Mouse (Mus musculus): ENCODE results near the gene Ptprn2.
A peak's percentile ranks its signal among the peaks of the same experiment; 100 is the strongest.
"Not testable (repeated sequence)": the region's sequence is repeated elsewhere in the genome, so short reads cannot be mapped to it uniquely, and the experiment has no call there.

Gene Ptprn2

GRCm38 (mm10) chr12:116485591-116486403 is at the start of gene Ptprn2:
TSS of gene Ptprn2 (plus strand) at chr12:116485720.
- peak; percentile 81 for DNase-seq

- DNase-seq = no peak
Observed at GRCm38 (mm10) chr12:116436125-116436524, 49.4 kb upstream of the Ptprn2 start.

- no peak for DNase-seq
Observed at GRCm38 (mm10) chr12:116438591-116438990, 46.9 kb upstream of the Ptprn2 start.

- DNase-seq = no peak
Observed at GRCm38 (mm10) chr12:116442184-116442583, 43.3 kb upstream of the Ptprn2 start.

GRCm38 (mm10) chr12:116449536-116449935 is 36.0 kb upstream of the Ptprn2 start:
- DNase-seq = no peak

- no peak for DNase-seq
Observed at GRCm38 (mm10) chr12:116460379-116461065, 25.0 kb upstream of the Ptprn2 start.

GRCm38 (mm10) chr12:116467030-116467429 is 18.5 kb upstream of the Ptprn2 start:
- DNase-seq = no peak

GRCm38 (mm10) chr12:116468348-116468747 is 17.2 kb upstream of the Ptprn2 start:
- no peak for DNase-seq

GRCm38 (mm10) chr12:116469096-116469495 is 16.4 kb upstream of the Ptprn2 start:
- DNase-seq = no peak

- no peak for DNase-seq
Observed at GRCm38 (mm10) chr12:116473264-116473663, 12.3 kb upstream of the Ptprn2 start.

GRCm38 (mm10) chr12:116473761-116474160 is 11.8 kb upstream of the Ptprn2 start:
- no peak for DNase-seq

GRCm38 (mm10) chr12:116474676-116475075 is 10.8 kb upstream of the Ptprn2 start:
- no peak for DNase-seq

GRCm38 (mm10) chr12:116478771-116479170 is 6.7 kb upstream of the Ptprn2 start:
- no peak for DNase-seq

- no peak for DNase-seq
Observed at GRCm38 (mm10) chr12:116481921-116482320, 3.6 kb upstream of the Ptprn2 start.

- DNase-seq = no peak
Observed at GRCm38 (mm10) chr12:116483581-116483980, 1.9 kb upstream of the Ptprn2 start.

GRCm38 (mm10) chr12:116484991-116485390 is 529 bp upstream of the Ptprn2 start:
- DNase-seq = no peak

- no peak for DNase-seq
Observed at GRCm38 (mm10) chr12:116486404-116486730, 847 bp downstream of the Ptprn2 start.

GRCm38 (mm10) chr12:116488836-116489235 is 3.3 kb downstream of the Ptprn2 start:
- no peak for DNase-seq

GRCm38 (mm10) chr12:116490575-116491356 is 5.2 kb downstream of the Ptprn2 start:
- no peak for DNase-seq

- DNase-seq = no peak
Observed at GRCm38 (mm10) chr12:116498666-116499065, 13.1 kb downstream of the Ptprn2 start.

- no peak for DNase-seq
Observed at GRCm38 (mm10) chr12:116500652-116501051, 15.1 kb downstream of the Ptprn2 start.

GRCm38 (mm10) chr12:116512482-116512881 is 27.0 kb downstream of the Ptprn2 start:
- DNase-seq = no peak

- not testable (repeated sequence) for DNase-seq
Observed at GRCm38 (mm10) chr12:116513788-116514187, 28.3 kb downstream of the Ptprn2 start.

- peak; percentile 70 for DNase-seq
Observed at GRCm38 (mm10) chr12:116515824-116516223, 30.3 kb downstream of the Ptprn2 start.

All from cerebellum, adult 11-12 months (tissue).